Mouse (Mus musculus): ENCODE results near the gene Fmn2.

DNA sequence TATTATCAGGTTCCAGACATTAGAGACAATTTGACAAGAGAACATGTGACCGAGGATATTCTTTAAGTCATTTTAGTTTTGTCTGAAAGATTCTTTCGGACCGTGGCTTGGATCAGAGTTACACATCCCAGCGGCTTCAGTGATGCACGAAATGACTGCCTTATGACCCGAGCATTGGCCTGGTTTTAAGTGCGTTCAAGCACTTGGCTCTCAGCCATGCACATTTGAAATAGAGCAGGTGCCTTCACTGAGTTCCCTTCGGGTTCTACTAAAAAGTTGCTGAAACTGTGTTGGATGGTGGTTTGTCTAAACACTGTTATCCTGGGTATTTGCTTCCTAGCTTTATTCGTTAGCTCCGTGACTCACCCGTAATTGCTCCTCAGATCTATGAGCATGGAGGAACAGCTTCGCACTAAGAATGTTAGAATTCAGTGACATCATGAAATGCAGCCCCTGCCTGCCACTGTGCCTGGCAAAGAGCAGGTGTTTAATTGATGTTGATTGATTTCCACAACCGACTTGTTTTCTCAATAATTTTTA, 7.0 kb downstream of the Fmn2 start:
- TF ChIP-seq POLR2A (IDR thresholded peaks at IDR 0.05; ENCODE audit: borderline replicate concordance, insufficient read depth, low read length) (no peak), CTCF (IDR thresholded peaks at IDR 0.05; ENCODE audit: borderline replicate concordance, insufficient read depth, low read depth, low read length) (no peak)
